Mouse (Mus musculus): ENCODE data around the gene BC049352.

GRCm38 (mm10) chr9:45206121-45206520 lies 24.3 kb downstream of the BC049352 start:
- TF ChIP-seq MAFK (IDR thresholded peaks at IDR 0.05; ENCODE audit: insufficient read depth, low read depth, low read length) (no peak), HCFC1 (IDR thresholded peaks at IDR 0.05; ENCODE audit: borderline replicate concordance, insufficient read depth, low read length) (no peak), CHD2 (IDR thresholded peaks at IDR 0.05; ENCODE audit: low read depth, low read length) (no peak), ZC3H11A (IDR thresholded peaks at IDR 0.05; ENCODE audit: borderline replicate concordance, low read depth, low read length) (no peak), ZNF384 (IDR thresholded peaks at IDR 0.05; ENCODE audit: low read depth, low read length) (no peak)

Measured in ES-E14 (cell line).